Comparison of ENCODE assay signal across 7 mouse cellular contexts in the genomic region with DNA sequence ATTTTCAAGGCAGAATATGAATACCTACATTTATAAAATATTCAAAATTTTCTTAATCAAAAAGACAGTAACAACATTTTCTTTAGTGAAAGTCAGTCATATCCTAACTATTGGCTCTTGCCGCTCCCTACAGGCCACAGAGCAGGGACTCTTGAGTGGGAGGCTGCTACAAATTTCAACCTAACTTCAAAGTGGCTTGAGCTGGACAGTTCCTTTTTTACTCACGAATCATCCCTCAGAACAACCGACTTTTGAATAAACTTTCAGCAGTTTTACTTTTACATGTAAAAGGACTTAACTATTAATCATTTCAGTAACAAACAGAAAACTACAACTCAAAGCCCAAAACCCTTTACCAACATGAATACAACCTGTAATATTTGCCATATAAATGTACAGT. TPM values are rescaled to one million over a fixed set of nuclear protein-coding genes. Genes with fewer than 3 reads are reported as not detected.
DNase-seq lines count a peak whose midpoint lies in the region; ATAC-seq and TF ChIP-seq lines count a peak whose summit lies in the region.

No protein-coding gene starts in this region.

- TF ChIP-seq EP300 in stomach, postnatal 0 days (optimal IDR thresholded peaks at IDR 0.05), result no peak

- 63% methylated on average over 3 of the region's 3 CpGs for WGBS in forebrain, embryonic 11.5 days
- WGBS in limb, embryonic 14.5 days, result 39% methylated on average over 3 of the region's 3 CpGs
- 32% methylated on average over 3 of the region's 3 CpGs for WGBS in stomach, postnatal 0 days

- ATAC-seq in megakaryocyte, adult 5-6 weeks (ENCODE audit: poor library complexity, severe bottlenecking), result no peak
- no peak for ATAC-seq in forebrain, embryonic 11.5 days (replicated peaks; ENCODE audit: low FRiP score)
- no peak for ATAC-seq in limb, embryonic 14.5 days (ENCODE audit: low FRiP score, low read depth)
- no peak for ATAC-seq in stomach, postnatal 0 days (ENCODE audit: low FRiP score, low TSS enrichment)
- no peak for ATAC-seq in monocyte, adult 5-6 weeks (replicated peaks; ENCODE audit: insufficient number of reproducible peaks, low FRiP score, low TSS enrichment, poor library complexity, severe bottlenecking)

- no peak for TF ChIP-seq POLR2A in limb, embryonic 14.5 days (IDR thresholded peaks at IDR 0.05; ENCODE audit: borderline replicate concordance, extremely low read depth, insufficient read depth, insufficient read length)

- H3K4me1 ChIP-seq in megakaryocyte, embryonic 14.5 days, result peaks cover 26% of the 10 kb centered on the region
- H3K4me1 ChIP-seq in forebrain, embryonic 11.5 days (replicated peaks; ENCODE audit: control insufficient read depth, insufficient read depth, low read length), result 0 out of 2 replicates have a peak, but pooled peaks cover 2% of the 10 kb centered on the region
- peaks cover 17% of the 10 kb centered on the region for H3K4me1 ChIP-seq in limb, embryonic 14.5 days (ENCODE audit: control insufficient read depth, insufficient read depth, low read length)
- H3K4me1 ChIP-seq in stomach, postnatal 0 days (replicated peaks; ENCODE audit: control insufficient read depth, insufficient read depth), result no peaks in the 10 kb centered on the region; the same call in 1 of the 2 replicates

- no peaks in the 10 kb centered on the region for H3K27me3 ChIP-seq in megakaryocyte, embryonic 14.5 days (replicated peaks)
- no peaks in the 10 kb centered on the region for H3K27me3 ChIP-seq in forebrain, embryonic 11.5 days (ENCODE audit: control insufficient read depth, insufficient read depth, low read length)
- no peaks in the 10 kb centered on the region for H3K27me3 ChIP-seq in limb, embryonic 14.5 days (ENCODE audit: control insufficient read depth, insufficient read depth, low read length)
- H3K27me3 ChIP-seq in stomach, postnatal 0 days (ENCODE audit: control insufficient read depth, insufficient read depth, low read length), result no peaks in the 10 kb centered on the region

- H3K9me3 ChIP-seq in megakaryocyte, embryonic 14.5 days, result no peaks in the 10 kb centered on the region
- H3K9me3 ChIP-seq in forebrain, embryonic 11.5 days (ENCODE audit: control insufficient read depth, low read length), result no peaks in the 10 kb centered on the region
- 0 out of 2 replicates have a peak, but pooled peaks cover 3% of the 10 kb centered on the region for H3K9me3 ChIP-seq in limb, embryonic 14.5 days (ENCODE audit: control insufficient read depth, low read length)
- no peaks in the 10 kb centered on the region for H3K9me3 ChIP-seq in stomach, postnatal 0 days (ENCODE audit: control insufficient read depth, low read length)

- peak overlapping the region; percentile 96 for H3K4me3 ChIP-seq in megakaryocyte, embryonic 14.5 days (replicated peaks)
- peak overlapping the region; percentile 78 for H3K4me3 ChIP-seq in forebrain, embryonic 11.5 days (ENCODE audit: low read depth, low read length)
- H3K4me3 ChIP-seq in limb, embryonic 14.5 days (replicated peaks; ENCODE audit: low read length), result peak overlapping the region; percentile 80
- peak overlapping the region; percentile 80 for H3K4me3 ChIP-seq in stomach, postnatal 0 days (ENCODE audit: low read depth, low read length)

- no peak overlapping the region for H3K27ac ChIP-seq in forebrain, embryonic 11.5 days (ENCODE audit: low read depth, low read length)
- no peak overlapping the region for H3K27ac ChIP-seq in limb, embryonic 14.5 days (replicated peaks; ENCODE audit: low read depth, low read length)
- no peak overlapping the region for H3K27ac ChIP-seq in stomach, postnatal 0 days (replicated peaks)

- no peak for TF ChIP-seq CTCF in stomach, postnatal 0 days (IDR thresholded peaks at IDR 0.05; ENCODE audit: low read depth)

- H3K9ac ChIP-seq in forebrain, embryonic 11.5 days (ENCODE audit: low read length), result no peak overlapping the region
- peak overlapping the region; percentile 78 for H3K9ac ChIP-seq in limb, embryonic 14.5 days (ENCODE audit: low read depth, low read length, severe bottlenecking)
- 0 out of 2 replicates have a peak overlapping the region, but pooled peaks have one; percentile 79 for H3K9ac ChIP-seq in stomach, postnatal 0 days (ENCODE audit: low read length)

- H3K4me2 ChIP-seq in forebrain, embryonic 11.5 days (ENCODE audit: low read depth, low read length, severe bottlenecking), result peak overlapping the region; percentile 68; the same call in 1 of the 2 replicates
- peak overlapping the region; percentile 62 for H3K4me2 ChIP-seq in limb, embryonic 14.5 days (replicated peaks; ENCODE audit: low read depth, low read length, severe bottlenecking)
- H3K4me2 ChIP-seq in stomach, postnatal 0 days (replicated peaks; ENCODE audit: low read depth), result peak overlapping the region; percentile 60

- DNase-seq in forebrain, embryonic 11.5 days (ENCODE audit: low spot score), result no peak
- DNase-seq in limb, embryonic 14.5 days (ENCODE audit: low spot score), result no peak
- DNase-seq in stomach, postnatal 0 days (ENCODE audit: low spot score), result no peak
- DNase-seq in spleen, postnatal 4 days (ENCODE audit: low spot score in 2 of 2), result no peak

- H3K36me3 ChIP-seq in megakaryocyte, embryonic 14.5 days (replicated peaks; ENCODE audit: low read length), result peaks cover 34% of the 10 kb centered on the region
- no peaks in the 10 kb centered on the region for H3K36me3 ChIP-seq in forebrain, embryonic 11.5 days (ENCODE audit: control insufficient read depth, insufficient read depth, low read length)
- peaks cover 9% of the 10 kb centered on the region for H3K36me3 ChIP-seq in limb, embryonic 14.5 days (ENCODE audit: control insufficient read depth, insufficient read depth, low read length)
- H3K36me3 ChIP-seq in stomach, postnatal 0 days (ENCODE audit: control insufficient read depth, insufficient read depth, low read length), result no peaks in the 10 kb centered on the region

RNA-seq across cellular contexts. Expression of gene Ganc, which starts 0.9 kb away (rescaled TPM):
- 0.86 TPM in 1 of 2 replicates, not detected in the other for polyA plus RNA-seq in megakaryocyte, embryonic 14.5 days (2012; ENCODE audit: insufficient read depth, low replicate concordance)
- 10.8 and 11.9 TPM in 2 replicates for total RNA-seq in megakaryocyte, adult 5-6 weeks (2015)
- 20.7 and 21.0 TPM in 2 replicates for total RNA-seq in megakaryocyte, adult 5-6 weeks (2017)
- polyA plus RNA-seq in forebrain, embryonic 11.5 days (2014; fragmentation: Nextera tagmentation; extraction: Ambion mirVana), result 6.7 and 8.0 TPM in 2 replicates
- 7.8 and 9.4 TPM in 2 replicates for polyA plus RNA-seq in limb, embryonic 14.5 days (2012; rRNA removed)
- 6.8 and 8.1 TPM in 2 replicates for polyA plus RNA-seq in limb, embryonic 14.5 days (2014; fragmentation: Nextera tagmentation; extraction: Ambion mirVana)
- 6.8 and 7.8 TPM in 2 replicates for polyA plus RNA-seq in stomach, postnatal 0 days (2015; fragmentation: Nextera tagmentation; extraction: Ambion mirVana)
- 25.2 to 72.3 TPM (median 30.0 TPM) in 3 replicates for total RNA-seq in monocyte, adult 5-6 weeks (2017)

RNA-seq across cellular contexts. Expression of gene Tmem87a, which starts 1.1 kb away (rescaled TPM):
- 0.91 TPM in 1 of 2 replicates, not detected in the other for polyA plus RNA-seq in megakaryocyte, embryonic 14.5 days (2012; ENCODE audit: insufficient read depth, low replicate concordance)
- 18.5 and 20.3 TPM in 2 replicates for total RNA-seq in megakaryocyte, adult 5-6 weeks (2015)
- 41.7 and 46.8 TPM in 2 replicates for total RNA-seq in megakaryocyte, adult 5-6 weeks (2017)
- polyA plus RNA-seq in forebrain, embryonic 11.5 days (2014; fragmentation: Nextera tagmentation; extraction: Ambion mirVana), result 6.0 and 10.6 TPM in 2 replicates
- 23.2 and 26.3 TPM in 2 replicates for polyA plus RNA-seq in limb, embryonic 14.5 days (2012; rRNA removed)
- polyA plus RNA-seq in limb, embryonic 14.5 days (2014; fragmentation: Nextera tagmentation; extraction: Ambion mirVana), result 11.3 and 12.6 TPM in 2 replicates
- polyA plus RNA-seq in stomach, postnatal 0 days (2015; fragmentation: Nextera tagmentation; extraction: Ambion mirVana), result 13.3 and 16.4 TPM in 2 replicates
- total RNA-seq in monocyte, adult 5-6 weeks (2017), result 79.0 to 84.8 TPM (median 79.4 TPM) in 3 replicates

RNA-seq across cellular contexts. Expression of gene Vps39, which starts 49.9 kb away (rescaled TPM):
- 2.0 and 4.7 TPM in 2 replicates for polyA plus RNA-seq in megakaryocyte, embryonic 14.5 days (2012; ENCODE audit: insufficient read depth, low replicate concordance)
- 11.4 and 21.7 TPM in 2 replicates for total RNA-seq in megakaryocyte, adult 5-6 weeks (2015)
- total RNA-seq in megakaryocyte, adult 5-6 weeks (2017), result 24.9 and 26.6 TPM in 2 replicates
- polyA plus RNA-seq in forebrain, embryonic 11.5 days (2014; fragmentation: Nextera tagmentation; extraction: Ambion mirVana), result 32.5 and 35.9 TPM in 2 replicates
- 36.1 and 48.1 TPM in 2 replicates for polyA plus RNA-seq in limb, embryonic 14.5 days (2012; rRNA removed)
- 26.1 and 29.3 TPM in 2 replicates for polyA plus RNA-seq in limb, embryonic 14.5 days (2014; fragmentation: Nextera tagmentation; extraction: Ambion mirVana)
- 8.4 and 9.2 TPM in 2 replicates for polyA plus RNA-seq in stomach, postnatal 0 days (2015; fragmentation: Nextera tagmentation; extraction: Ambion mirVana)
- 44.2 to 52.4 TPM (median 50.0 TPM) in 3 replicates for total RNA-seq in monocyte, adult 5-6 weeks (2017)

RNA-seq across cellular contexts. Expression of gene Capn3, which starts 53.0 kb away (rescaled TPM):
- 9.7 and 29.4 TPM in 2 replicates for polyA plus RNA-seq in megakaryocyte, embryonic 14.5 days (2012; ENCODE audit: insufficient read depth, low replicate concordance)
- total RNA-seq in megakaryocyte, adult 5-6 weeks (2015), result 0.41 and 1.2 TPM in 2 replicates
- 0.15 TPM in 1 of 2 replicates, not detected in the other for total RNA-seq in megakaryocyte, adult 5-6 weeks (2017)
- 3.7 and 4.4 TPM in 2 replicates for polyA plus RNA-seq in forebrain, embryonic 11.5 days (2014; fragmentation: Nextera tagmentation; extraction: Ambion mirVana)
- polyA plus RNA-seq in limb, embryonic 14.5 days (2012; rRNA removed), result 6.0 and 6.4 TPM in 2 replicates
- 2.9 and 4.2 TPM in 2 replicates for polyA plus RNA-seq in limb, embryonic 14.5 days (2014; fragmentation: Nextera tagmentation; extraction: Ambion mirVana)
- 0.40 and 0.90 TPM in 2 replicates for polyA plus RNA-seq in stomach, postnatal 0 days (2015; fragmentation: Nextera tagmentation; extraction: Ambion mirVana)
- 2.0 to 6.3 TPM (median 5.0 TPM) in 3 replicates for total RNA-seq in monocyte, adult 5-6 weeks (2017)
